Mouse (Mus musculus) thymus, postnatal 36 days (tissue): ENCODE measurements around the gene Mcat.

Source experiments
- DNase-seq, 2 experiments: peaks; one replicate each; pipeline ENCODE4 v3.0.0; 2022; ENCODE audit warnings: mixed read lengths in 2 of 2

The Mcat gene

GRCm38 (mm10) chr15:83500352-83500751 lies 63.2 kb downstream of the Mcat start:
- peak; percentile 33 to 51 for DNase-seq

GRCm38 (mm10) chr15:83499211-83499755 lies 64.3 kb downstream of the Mcat start:
- no peak for DNase-seq

- peak; percentile 19 to 22 for DNase-seq
Measured at GRCm38 (mm10) chr15:83497299-83497698, 66.3 kb downstream of the Mcat start.
